Mouse (Mus musculus): ENCODE results near the gene Tbck.

GRCm38 (mm10) chr3:132717316-132717715, 33.4 kb downstream of the Tbck start:
- TF ChIP-seq CTCF (conservative IDR thresholded peaks at IDR 0.05; ENCODE audit: low read length), result no peak
- TF ChIP-seq POU5F1 (IDR thresholded peaks at IDR 0.05; ENCODE audit: borderline replicate concordance, low read length), result no peak
- no peak for TF ChIP-seq NANOG (IDR thresholded peaks at IDR 0.05; ENCODE audit: borderline replicate concordance, low read length)
